Mouse (Mus musculus) fibroblast of lung, adult 2 months (primary cell): Measurements from ENCODE around the gene 7530416G11Rik.
A peak's percentile ranks its signal among the peaks of the same experiment; 100 is the strongest.

Experiments used
- DNase-seq: peaks from one replicate; pipeline ENCODE4 v3.0.0-alpha.2; 2011; ENCODE audit warnings: low read depth

7530416G11Rik gene

DNA sequence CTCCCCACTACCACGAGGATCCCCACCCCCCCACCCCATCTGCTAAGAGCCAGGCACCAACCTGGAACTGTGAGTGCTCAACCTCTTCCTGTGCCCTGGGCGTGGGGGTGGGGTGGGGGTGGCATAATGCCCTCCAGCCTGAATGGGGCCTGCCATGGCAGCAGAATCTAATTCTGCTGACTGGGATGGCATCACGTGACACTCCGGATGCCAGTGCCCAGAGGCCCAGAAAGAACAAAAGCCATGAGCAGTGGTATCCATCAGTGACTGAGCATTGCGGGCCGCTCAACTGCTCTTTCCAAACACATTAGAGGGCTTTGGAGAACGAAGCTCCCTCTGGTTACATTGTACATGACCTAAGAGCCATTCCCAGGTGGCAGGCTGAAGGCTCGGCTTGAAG lies at the start of gene 7530416G11Rik:
7530416G11Rik (minus strand) TSS at position 101 of the 400 bp plus-strand sequence.
- DNase-seq = no peak

GRCm38 (mm10) chr15:85546500-85546899 lies 43.5 kb upstream of the 7530416G11Rik start:
- DNase-seq = no peak

GRCm38 (mm10) chr15:85545369-85545768 lies 42.3 kb upstream of the 7530416G11Rik start:
- no peak for DNase-seq

DNA sequence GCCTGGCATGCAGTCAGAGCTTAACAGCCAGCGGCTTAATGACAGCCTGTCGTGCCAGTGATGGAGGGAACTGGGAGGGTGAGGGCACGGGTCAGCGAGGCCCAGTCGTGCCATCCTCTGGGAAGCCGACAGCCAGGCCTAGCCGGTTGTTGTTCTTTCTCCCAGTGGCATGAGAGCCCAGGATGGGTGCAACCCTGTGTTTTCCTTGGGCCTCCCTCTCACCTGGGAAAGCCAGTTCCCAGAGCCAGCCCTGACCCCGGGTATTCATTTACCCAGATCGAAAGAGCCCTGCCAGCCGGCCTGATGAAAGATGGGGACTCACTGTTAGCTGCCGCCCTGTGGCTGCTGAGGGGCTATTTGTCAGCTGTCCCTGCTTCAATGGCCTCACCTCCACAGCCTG lies 35.1 kb upstream of the 7530416G11Rik start:
- no peak for DNase-seq

DNA sequence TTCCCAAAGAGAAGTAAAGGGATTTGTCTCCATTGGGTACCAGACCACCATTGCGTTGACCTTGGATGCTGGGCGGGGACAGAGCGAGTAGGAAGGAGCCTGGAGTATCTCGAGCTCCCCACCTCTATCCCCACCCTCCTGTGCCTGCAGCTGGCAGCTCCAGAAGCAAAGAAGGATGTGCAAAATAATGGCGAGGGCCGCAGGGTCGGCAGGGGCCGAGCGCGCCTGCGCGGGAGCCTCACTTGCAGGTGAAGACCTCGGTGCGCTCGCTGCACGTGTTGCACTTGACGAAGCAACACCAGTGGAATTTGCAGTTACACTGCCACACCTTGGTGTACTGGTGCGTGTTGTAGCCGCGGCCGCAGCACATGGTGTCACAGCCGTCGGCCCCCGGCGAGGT lies 34.1 kb upstream of the 7530416G11Rik start:
- DNase-seq = no peak

DNA sequence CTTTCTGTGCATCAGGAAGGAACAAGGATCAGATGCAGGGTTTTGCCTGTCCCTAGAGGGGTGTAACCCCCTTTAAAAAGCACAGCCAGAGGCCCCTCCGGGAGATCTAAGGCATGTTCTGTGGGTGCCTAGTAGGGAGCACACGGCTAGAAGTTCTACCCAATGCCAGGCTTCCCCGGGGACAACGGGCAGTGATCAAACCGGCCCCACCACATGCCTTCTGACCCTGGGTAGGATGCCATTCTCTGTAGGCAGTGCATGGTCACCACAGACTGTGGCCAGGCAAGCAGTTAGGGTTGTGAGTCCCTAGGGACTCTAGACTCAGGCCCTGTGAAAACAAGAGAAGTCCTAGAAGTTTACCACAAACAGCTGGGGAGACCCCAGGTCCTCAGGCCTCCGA lies 31.6 kb upstream of the 7530416G11Rik start:
- no peak for DNase-seq

DNA sequence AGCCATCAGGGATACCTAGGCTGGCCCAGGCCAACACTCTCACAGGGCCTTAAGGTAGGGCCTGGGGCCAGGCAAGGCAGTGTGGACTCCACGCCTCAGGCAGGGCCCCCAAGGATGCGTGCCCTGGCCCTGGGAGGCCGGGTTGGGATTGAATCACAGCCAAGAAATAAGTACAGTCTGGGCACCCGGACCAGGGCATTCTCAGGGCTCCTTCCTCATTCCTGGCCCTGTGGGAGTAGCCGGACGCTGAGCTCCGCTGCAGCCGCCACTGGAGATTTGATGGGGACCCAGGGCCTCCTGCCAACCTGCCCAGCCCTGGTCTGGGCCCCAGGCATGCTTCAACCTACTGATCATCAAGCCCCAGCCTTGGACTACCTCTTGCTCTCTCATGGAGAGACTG lies 31.2 kb upstream of the 7530416G11Rik start:
- no peak for DNase-seq

GRCm38 (mm10) chr15:85532063-85532462 lies 29.0 kb upstream of the 7530416G11Rik start:
- DNase-seq = no peak

GRCm38 (mm10) chr15:85529911-85530310 lies 26.9 kb upstream of the 7530416G11Rik start:
- no peak for DNase-seq

GRCm38 (mm10) chr15:85524404-85524950 lies 21.4 kb upstream of the 7530416G11Rik start:
- DNase-seq = no peak

- DNase-seq = peak; percentile 64
Observed at GRCm38 (mm10) chr15:85523173-85523991, 20.4 kb upstream of the 7530416G11Rik start.

GRCm38 (mm10) chr15:85519438-85519837 lies 16.4 kb upstream of the 7530416G11Rik start:
- no peak for DNase-seq

- no peak for DNase-seq
Observed at GRCm38 (mm10) chr15:85507370-85508014, 4.5 kb upstream of the 7530416G11Rik start.

DNA sequence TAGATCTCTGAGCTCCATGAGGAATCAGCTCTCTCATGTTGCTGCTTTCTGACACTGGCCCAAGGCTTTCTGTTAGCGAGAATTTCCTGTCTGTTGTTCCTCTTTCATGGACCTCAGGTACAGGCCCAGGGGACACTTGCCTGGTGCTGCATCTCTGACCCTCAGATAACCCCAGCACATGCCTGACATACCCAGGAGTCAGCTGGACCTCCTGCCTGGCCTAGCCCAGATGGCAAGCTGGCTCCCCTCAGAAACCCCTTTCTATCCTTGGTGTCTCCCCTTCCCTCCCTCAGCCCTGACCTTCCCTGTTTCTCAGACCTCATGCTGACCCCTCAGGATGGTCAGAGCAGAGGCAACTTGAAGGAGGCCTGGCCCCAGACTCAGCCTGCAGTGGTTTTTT lies 3.7 kb upstream of the 7530416G11Rik start:
- DNase-seq = no peak

- DNase-seq = peak; percentile 47
Observed at GRCm38 (mm10) chr15:85505118-85505925, 2.3 kb upstream of the 7530416G11Rik start.

DNA sequence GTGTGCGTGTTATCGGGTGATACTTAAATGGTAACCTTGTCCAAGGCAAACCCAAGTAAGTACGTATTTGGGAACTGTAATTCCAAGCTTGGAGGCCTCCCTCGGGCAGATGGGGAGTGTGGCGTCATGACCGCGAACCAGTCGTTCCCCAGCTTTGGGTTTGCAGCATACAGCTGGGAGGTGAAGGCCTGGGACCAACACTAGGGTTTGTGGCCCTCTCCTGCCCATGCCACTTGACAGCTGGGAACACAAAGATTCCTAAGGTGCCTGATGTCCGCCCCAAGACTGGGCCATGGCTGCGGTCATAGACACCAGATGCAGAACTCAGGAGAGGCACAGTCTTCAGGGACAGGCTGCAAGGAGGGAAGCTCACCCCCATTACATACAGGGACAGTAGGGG lies 2.8 kb downstream of the 7530416G11Rik start:
- no peak for DNase-seq

DNA sequence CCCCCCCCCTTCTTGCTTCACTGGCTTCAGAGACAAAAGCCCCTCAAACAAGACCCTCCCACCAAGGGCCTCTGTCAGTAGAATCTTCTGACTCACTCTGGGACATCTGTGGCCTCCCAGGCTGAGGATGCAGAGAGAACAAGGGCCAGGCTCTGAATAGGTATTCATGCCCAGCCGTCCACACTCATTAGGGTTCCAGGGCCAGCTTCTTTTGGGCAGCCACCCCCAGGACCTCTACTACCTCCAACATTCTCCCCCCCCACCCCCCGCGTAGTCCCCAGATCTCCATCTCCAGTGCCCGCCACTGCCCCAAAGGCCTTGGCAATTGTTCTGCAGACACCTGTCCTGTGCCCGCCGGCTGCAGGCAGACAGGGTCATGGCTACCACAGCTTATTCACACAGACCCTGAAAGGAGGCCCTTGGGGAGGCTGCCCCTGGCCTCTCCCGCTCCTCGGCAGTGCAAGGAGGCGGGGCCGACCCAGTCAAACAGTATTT lies 5.0 kb downstream of the 7530416G11Rik start:
- no peak for DNase-seq

DNA sequence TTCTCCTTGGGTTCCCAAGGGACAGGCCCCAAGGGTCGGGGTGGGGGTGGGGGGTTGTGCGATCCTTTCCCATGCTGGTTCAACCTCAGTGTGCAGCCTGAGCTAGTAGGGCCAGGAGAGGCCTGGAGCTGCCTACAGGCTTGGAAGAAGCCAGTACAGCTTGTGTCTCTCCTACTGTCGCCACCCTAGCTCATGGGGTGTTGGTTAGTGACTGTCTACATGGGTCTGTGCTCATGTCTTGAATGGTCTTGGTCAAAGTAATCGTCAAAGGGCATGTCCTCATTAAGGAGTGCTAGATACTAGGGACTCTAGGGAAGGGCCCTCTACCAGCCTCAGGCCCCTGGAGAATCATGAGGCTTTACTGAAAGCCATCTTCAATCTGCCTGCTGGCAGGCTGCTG lies 5.5 kb downstream of the 7530416G11Rik start:
- DNase-seq = no peak

GRCm38 (mm10) chr15:85494163-85494621 lies 8.8 kb downstream of the 7530416G11Rik start:
- DNase-seq = no peak

DNA sequence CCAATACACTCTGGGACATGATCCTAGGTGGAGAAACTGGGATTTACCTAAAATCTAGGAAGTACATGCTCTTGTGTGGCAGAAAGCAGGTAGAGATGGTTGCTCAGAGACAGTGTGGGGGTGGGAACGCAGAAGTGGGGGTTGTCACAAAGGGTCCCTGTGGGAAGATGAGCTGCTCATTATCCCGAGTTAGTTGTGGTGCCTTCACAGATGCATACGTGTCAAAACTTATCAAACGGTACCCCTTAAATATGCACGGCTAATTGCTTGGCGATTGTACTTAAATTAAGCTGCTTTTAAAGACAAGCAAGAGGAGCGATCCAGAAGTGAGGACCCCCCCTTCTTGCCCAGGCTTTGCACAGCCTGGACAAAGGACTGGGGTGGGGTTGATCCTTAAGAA lies 13.3 kb downstream of the 7530416G11Rik start:
- DNase-seq = no peak

GRCm38 (mm10) chr15:85488900-85489299 lies 14.1 kb downstream of the 7530416G11Rik start:
- no peak for DNase-seq

GRCm38 (mm10) chr15:85480630-85481029 lies 22.4 kb downstream of the 7530416G11Rik start:
- no peak for DNase-seq
